Mouse (Mus musculus) layer of hippocampus, postnatal 14 days (tissue): ENCODE results near the gene Slc48a1. TPM values are rescaled to one million over a fixed set of nuclear protein-coding genes. Genes with fewer than 3 reads are reported as not detected.

Experiments
- DNase-seq, 2 experiments: peaks; one replicate each; pipeline ENCODE4 v3.0.0; 2021 to 2022; ENCODE audit warnings: low spot score in 2 of 2, mixed read lengths in 1 of 2
- total RNA-seq, 2 experiments: library from RNA; stranded (reverse); gene quantifications; 2 replicates each; pipeline ENCODE4 v1.2.3; 2021

The Slc48a1 gene
- total RNA-seq, 2 experiments from 2014 or later: 131 to 147 TPM

DNA sequence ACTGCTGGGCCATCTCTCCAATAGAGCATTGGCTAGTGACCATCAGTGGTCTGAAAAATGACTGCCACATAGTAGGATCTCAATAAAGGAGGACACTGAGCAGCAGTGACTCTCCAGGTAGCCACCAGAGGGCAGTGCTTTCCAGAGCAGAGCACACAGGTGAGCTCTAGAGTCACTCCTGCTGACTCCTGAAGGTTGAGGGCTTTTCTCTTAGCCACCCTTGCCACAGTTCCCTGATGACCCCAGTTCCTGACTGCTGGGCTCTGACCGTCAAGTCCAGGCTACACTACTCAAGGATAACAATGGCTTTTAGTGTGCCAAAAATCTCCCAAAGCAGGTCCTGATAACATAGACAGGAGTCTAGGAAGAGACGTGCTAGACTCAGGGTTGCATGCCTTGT, 26.6 kb upstream of the Slc48a1 start:
- no peak for DNase-seq

DNA sequence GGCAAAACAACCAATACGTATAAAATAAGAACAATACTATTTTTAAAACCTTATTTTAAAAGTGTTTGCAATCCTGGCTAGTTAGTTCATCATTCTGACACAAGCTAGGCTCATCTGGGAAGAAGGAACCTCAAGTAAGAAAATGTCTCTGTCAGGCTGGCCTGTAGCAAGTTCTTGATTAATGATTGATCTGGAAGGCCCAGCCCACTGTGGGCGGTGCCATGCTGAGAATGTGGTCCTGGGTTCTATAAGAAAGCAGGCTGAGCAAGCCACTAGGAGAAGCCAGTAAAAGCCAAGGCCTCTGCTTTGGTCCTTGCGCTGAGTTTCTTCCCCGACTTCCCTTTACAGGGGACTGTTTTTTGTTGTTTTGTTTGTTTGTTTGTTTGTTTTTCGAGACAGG, 25.8 kb upstream of the Slc48a1 start:
- DNase-seq: no peak

DNA sequence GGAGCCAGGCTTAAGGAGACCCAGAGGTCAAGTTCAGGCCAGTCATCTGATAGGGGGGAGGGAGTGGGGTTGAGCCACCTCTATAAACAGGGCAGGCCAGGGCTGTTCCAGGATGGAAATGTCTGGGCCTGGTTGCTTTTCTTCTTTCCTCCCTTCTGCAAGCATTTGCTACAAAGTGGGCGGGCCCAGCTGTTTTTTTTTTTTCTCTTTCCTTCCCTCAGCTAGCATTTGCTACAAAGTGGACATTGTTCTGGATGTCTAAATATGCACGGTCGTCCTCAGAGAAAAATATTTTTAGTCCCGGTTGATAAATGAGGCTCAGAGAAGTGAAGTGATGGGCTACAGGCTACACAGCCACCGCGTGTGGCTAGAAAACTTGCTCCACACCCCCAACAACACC, 23.8 kb upstream of the Slc48a1 start:
- no peak for DNase-seq

DNA sequence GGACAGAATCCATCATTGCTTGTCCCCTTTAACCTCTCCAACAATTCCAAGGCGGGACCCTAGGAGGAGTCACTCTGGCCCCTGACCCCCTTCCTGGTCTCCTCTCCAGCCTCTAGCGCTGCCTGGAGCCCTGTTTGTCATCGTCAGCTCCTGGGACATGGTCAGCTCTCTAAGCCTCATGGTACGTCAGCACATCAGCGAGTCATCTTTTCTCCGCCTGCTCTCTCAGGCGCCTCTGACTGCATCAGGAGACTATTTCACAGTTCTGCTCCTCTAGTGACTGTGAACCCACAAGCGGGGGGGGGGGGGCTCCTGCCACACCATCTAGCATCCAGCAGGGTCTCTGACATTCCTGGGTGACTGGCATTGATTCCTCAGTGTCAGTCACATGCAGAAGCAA, 23.0 kb upstream of the Slc48a1 start:
- DNase-seq: no peak

DNA sequence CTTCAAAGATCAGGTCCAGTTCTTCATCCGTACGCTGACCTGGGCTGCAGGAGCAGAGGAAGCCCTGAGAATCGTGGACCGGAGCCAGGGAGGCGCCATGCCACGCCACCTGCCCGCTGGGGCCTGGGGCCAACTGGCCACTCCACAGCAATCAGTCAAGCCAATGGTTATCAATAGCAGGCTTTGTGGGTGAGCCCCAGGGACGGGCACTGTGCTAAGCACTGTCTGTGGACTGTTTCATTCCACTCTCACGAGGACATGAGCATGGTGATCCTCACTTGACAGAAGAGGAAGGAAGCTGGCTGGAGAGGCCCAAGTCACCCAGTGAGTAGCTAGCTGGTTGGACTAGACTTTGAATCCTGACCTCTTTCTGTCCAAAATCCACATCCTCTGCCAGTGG, 18.3 kb upstream of the Slc48a1 start:
- DNase-seq: peak; percentile 64 to 75

DNA sequence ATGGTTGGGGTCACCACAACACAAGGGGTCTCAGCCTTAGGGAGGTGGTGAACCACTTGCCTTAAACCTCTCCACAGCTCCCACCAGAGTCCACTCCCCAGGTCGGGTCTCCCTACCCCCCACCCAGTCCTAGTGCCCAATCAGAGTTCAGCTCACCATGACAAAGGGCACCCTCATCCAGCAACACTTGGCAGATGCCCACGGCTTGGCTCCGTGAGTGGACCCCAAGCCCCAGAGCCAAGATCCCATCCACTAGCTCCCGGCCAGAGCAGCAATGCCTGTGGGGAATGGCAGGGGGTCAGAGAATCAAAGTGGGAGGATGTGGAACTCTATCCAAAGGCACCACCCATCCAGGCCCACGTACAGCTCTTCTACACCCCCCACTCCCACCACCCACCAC, 17.4 kb upstream of the Slc48a1 start:
- DNase-seq: no peak

DNA sequence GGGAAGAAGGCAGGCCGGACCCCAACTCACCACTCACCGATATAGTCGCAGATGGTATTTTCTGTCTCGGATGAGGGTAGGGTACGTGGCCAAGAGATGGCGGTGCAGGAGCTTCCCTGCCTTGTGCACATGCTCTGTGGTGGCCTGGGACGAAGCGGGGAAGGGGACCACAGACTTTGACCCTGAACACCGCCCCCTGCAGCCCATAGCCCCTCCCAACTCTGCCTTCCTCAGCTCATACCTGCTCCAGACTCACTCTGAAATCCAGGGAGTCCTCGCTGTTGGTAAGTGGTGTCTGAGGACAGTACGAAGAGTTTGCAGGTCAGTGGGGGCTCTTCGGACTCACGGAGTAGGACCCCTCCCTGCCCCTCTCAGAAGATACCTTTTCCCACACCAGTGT, 16.9 kb upstream of the Slc48a1 start:
- no peak for DNase-seq

DNA sequence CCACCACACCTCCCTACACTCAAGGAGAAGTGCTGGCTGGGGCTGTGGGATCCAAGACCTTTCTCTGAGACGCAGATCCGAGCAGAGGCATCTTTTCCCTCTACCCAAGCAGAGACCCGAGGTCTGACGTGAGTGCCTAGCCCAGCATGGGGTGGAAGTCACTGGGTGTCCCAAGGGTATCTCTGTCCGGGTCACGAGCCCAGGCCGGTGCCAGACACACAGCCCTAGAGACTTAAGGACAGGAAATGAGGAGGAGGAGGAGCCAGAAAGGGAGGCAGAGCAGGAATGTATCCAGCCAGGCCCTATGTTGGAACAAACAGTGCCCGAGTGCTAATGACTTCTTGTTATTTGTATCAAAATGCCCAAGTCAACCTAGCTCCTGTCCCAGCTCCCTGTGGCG, 15.6 kb upstream of the Slc48a1 start:
- no peak for DNase-seq

DNA sequence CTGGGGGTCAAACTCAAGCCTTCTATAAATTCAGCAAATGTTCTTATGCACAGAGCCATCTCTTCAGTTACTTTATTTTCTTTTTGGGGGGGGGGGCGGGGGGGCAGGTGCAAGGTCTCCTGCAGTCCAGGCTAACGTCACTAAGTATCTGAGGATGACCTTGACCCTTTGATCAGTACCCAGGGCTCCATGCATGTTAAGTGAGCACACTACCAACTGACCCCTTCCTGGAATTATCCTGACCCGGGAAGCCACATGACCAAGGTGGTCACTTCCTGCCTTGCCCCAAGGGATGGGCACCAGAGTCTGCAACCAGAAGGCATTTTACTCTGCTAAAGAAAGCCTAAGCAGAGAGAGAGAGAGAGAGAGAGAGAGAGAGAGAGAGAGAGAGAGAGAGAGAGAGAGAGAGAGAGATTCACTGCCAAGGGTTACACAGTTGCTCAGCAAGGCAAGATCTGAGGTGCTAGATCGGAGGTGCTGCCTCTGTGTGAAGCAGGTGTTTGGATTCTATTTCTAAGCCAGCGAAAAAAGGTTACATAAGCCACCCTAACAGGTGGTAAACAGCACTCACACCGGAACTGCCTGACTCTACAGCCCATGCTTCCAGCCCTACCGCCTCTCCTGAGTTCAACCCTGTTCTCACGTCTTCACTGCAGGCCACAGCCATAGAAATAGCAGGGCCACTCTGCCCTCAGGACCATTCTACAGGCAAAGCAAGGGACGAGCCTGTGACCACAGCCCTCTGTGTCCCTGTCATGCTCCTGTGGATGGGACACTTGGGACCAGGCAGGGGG, 14.9 kb upstream of the Slc48a1 start:
- no peak for DNase-seq

DNA sequence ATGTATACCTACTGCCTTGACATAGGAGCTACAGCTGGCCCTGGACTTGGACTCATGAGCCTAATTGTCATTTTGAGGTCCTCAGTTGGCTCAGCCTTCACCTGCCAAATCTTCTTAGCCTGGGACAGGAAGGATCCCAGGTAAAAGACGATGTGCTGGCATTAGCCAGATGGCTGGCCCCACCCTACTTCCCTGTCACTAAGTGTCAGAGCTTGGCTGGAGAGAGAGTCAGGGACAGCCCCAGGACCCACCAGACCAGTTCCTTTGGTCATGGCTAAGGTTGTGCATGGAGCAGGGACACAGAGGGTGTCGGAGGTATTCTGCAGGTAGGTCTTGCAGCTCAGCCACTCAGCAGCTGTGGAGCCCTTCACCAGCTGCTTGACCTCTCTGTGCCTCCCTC, 13.8 kb upstream of the Slc48a1 start:
- no peak for DNase-seq

DNA sequence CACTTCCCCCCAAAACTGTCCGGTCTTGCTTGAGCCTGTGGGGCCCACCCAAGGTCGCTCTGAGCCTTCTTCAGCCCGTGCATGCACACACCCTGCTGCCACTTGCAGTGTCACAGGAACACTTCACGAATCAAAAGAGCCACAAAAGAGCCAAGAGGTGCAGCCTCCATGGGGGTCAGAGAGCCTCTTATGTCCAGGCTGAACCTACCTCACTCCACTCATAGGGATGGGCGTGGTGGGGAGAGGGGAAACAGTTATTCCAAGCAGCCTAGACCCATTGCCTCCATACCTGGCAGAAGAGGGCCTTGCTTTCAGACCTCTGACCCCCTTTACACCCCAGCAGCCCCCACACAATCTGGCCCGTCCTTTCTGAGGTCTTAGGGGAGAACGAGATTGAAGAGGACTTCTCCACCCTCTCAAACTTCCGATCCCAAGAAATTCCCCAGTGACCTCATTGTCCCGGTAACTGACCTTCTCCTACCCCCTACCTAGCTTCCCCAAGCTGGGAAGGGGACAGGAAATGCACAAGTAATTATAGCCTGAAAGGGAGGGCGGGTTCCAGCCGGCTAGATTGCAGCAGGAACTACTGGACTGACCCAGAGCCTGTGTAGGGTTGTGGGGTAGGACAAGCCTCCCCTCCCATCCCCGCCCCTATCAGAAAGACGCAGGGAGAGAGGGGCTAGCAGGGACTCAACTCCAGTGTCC, 13.1 kb upstream of the Slc48a1 start:
- no peak for DNase-seq

DNA sequence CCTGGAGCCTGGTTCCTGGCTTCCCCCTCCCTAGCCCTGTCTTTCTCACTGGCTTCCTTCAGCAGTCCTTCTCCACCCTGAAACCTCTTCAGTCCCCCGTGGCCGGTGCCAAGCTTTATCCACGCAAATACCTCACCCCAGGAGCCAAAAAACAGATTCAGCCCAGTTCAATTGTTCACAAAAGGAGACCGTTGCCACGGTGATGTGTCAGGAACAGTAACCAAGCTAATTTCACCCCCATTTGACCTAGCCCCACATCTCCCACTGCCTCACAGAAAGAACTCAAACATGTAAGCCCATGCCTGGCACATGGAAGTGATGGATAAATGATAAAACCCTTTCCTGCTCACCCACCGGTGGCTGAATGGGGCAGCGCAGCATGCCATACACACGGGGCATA, 12.1 kb upstream of the Slc48a1 start:
- DNase-seq: peak in 1 of 2 experiments; percentile 62

DNA sequence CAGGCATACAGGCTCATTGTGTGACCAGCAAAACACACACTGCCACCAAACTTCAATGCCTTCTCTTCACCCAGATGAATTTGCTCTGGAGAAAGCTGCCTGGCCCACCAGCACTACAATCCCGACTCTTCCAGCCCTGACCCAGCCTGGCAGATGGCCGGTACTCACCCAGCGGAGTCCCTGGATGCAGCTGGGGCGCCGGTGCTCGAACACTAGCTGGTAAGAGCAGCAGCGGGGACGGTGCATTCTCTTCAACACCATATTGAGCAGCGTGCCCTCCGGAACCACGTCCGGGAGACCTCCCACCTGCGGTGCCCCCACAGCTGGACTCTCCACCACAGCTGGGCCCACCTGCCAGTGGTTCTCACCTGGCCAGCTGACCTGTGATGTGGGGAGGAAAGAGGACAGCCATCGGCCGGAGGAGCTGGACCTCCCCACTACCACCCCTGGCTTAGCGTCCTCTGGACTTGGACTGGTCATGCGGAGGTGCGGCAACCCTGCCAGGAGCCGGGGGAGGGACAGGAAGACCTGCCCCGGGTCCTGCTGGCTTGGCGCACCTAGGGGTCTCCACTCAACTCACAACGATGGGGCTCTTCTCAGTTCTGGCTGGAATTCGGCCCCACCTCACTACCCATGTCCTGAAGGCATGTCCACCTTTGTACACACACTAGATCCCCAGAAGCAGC, 11.6 kb upstream of the Slc48a1 start:
- no peak for DNase-seq

DNA sequence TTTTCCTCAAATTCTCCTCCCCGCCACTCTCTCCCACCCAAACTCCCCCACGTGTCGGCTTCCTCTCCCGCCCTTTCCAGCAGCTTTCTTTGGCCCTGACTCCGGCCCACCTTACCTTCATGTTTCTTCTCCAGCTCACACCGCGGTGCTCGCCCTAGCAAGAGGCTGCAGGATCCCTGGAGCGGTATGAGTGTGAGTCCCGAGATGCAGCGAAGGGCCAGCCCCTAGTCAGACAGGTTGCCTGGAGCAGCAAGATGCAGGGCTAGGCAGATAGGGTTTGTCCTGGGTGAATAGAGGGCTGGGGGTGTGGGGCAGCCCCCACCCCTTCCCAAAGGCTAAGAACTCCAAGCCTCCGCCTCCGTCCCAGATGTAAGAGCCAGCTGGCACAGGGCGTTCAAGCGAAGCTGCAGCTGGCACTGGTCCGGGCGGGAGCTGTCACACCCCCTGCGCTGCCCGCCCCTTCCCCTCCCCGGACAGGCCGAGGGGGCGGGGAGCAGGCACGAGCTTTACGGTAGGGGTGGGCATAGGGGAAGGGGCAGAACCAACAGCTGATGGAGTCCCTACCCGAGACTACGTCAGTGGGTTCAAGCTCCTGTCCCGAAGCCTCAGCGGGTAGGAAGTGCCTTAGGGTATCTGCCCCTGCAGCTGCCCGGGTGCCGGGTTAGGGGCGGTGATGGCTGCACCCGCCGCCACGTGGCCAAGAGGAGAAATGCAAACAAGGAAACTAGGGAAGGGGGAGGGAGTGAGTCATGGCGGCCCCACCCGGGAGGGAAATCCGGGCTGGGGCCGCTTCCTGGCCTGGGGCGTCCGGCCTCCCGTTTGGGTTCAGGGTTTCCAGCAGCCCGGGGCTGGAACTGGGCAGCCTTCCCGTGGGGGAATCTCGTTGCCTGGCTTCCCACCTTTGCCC, 10.8 kb upstream of the Slc48a1 start, which contains the start of gene Rapgef3:
TSS of gene Rapgef3 (minus strand) at position 693 of the 907 bp plus-strand sequence.
- DNase-seq: peak; percentile 78 to 85

DNA sequence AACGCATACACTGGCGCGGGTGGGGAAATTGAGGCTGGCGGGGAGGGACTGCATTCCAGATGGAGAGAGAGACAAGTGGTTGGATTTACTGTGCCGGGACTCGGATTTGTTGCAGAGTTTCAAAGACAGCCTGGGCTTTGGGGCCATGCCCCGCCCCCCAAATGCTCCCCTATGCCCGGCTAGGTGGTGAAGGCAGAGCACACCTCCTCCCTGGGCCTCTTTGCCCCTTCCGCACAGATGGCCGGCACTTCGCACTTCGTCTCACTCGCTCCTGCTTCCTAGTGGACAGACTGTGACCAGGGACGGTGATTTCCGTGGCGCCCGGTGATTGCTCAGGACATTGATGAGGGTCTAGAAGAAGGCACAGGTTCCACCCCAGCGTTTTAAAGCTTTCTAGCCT, 10.1 kb upstream of the Slc48a1 start:
- no peak for DNase-seq

DNA sequence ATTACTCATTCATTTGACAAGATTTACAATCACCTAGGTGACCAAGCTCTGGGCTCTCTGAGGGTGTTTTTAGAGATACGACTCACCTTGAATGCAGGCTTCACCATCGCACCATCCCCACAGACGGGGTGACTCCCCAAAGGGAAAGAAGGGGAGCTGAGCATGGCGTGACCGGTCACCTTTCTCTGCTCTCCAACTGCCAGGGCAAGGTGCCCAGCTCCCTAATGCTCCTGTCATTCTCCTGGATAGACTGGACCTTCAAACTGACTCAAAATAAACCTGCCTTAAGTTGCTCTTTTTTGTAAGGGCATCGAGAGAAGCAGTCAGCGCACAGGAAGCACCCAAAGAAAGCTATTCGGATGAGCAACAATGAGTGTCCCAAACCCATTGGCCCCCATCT, 8.0 kb upstream of the Slc48a1 start:
- DNase-seq: no peak

DNA sequence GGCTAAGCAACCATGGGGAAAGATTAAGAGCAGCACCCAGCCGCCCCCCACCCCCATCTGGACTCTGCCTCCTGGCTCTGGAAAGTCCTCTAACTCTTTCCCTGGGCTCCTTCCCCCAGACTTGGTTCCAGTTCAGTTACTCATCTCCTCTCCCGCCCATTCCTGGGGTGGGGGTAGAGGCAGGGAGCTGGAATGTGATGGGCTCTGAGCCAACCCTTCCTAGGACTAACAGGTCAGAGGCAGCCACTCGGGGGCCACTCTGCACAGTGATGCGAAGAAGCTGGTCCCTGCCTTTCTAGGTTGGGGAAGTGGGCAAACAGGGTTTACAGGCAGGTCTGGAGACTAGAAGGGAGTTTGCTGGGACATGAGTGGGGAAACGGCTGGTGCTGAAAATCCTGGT, 5.2 kb upstream of the Slc48a1 start:
- DNase-seq: no peak

DNA sequence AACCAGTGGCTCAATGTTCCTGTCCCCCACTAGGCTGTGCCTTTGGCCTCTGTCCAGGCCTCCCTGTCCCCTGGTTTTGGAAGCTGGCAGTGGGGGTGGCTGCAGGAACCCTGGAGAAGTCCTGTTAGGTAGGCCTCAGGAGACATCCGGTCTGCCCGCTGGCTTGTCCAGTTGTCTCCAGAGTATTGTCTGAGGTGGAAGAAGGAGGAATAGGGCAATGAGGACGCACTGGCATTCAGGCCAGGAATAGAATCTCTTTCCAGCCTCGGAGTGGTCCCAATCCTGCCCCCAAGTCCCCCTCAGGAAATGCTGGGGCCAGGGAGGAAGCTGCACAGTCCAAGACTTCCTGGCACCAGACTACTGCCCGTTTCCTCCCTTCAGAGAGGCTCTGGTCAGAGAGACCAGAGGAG, 4.4 kb upstream of the Slc48a1 start:
- DNase-seq: no peak

DNA sequence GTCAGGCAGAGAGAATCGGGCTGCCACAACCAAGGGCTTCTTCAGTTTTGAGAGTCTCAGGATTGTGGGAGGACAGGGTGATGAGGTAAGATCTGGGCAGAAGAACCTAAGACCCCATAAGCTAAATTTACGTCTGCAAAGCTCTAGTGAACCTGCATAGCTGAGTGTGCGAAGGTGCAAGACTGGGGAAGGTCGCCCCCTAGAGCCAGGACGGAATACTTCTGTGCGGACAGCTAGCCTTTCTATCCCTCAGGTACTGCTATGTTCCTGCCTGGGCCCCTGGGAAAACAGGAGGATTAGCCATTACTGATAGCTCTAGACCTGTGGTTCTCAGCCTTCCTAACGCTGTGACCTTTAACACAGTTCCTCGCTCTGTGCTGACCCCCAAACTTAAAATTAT, 1.8 kb upstream of the Slc48a1 start:
- peak in 1 of 2 experiments; percentile 73 for DNase-seq

DNA sequence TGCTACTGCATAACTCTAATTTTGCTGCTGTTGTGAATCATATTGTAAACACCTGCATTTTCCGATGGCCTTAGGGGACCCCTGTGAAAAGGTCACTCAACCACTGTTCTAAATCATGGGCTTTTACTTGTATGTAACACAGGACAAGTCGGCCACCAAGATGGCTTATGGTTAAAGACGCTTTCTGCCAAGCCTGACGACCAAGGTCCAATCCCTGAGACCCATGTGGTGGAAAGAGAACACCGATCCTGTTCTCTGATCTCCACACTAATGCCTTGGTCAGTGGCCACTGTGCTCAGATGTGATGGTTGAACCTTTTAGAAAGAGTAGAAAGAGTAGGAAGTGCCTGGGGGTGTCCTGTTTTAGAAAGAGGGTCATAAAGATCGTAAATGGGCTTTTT, 1.4 kb upstream of the Slc48a1 start:
- DNase-seq: no peak

DNA sequence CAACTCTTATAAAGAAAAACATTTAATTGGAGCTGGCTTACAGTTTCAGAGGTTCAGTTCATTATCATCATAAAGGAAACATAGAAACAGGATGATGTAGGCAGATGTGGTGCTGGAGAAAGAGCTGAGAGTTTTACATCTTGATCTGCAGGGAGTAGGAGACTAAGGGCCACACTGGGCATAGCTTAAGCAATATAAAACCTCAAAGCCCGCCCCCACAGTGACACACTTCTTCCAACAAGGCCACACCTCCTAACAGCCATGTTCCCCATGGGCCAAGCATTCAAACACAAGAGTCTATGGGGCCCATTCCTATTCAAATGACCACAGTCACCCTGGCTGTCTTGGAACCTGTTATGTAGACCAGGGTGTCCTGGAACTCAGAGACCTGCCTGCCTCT, 1.3 kb downstream of the Slc48a1 start:
- DNase-seq: no peak
